Mouse (Mus musculus) ovary, postnatal 10 days (tissue): Measurements from ENCODE around the gene Des.

Source experiments
- DNase-seq: peaks from one replicate; pipeline ENCODE4 v3.0.0; 2022; ENCODE audit warnings: low spot score

Des gene

GRCm38 (mm10) chr1:75347279-75347678, 12.8 kb upstream of the Des start:
- DNase-seq, result no peak

- no peak for DNase-seq
These were observed 10.9 kb upstream of the Des start for GRCm38 (mm10) chr1:75349275-75349674.

- DNase-seq, result no peak
These were observed 2.9 kb upstream of the Des start for GRCm38 (mm10) chr1:75357261-75357660.

- DNase-seq, result no peak
These were observed 2.1 kb upstream of the Des start for GRCm38 (mm10) chr1:75358009-75358408.

- DNase-seq, result no peak
These were observed 783 bp upstream of the Des start for GRCm38 (mm10) chr1:75359346-75359745.

- no peak for DNase-seq
These were observed 994 bp downstream of the Des start for GRCm38 (mm10) chr1:75361123-75361522.

- no peak for DNase-seq
These were observed 1.6 kb downstream of the Des start for GRCm38 (mm10) chr1:75361750-75362149.

GRCm38 (mm10) chr1:75363868-75364267, 3.7 kb downstream of the Des start:
- DNase-seq, result no peak

GRCm38 (mm10) chr1:75365510-75366137, 5.5 kb downstream of the Des start:
- DNase-seq, result no peak

GRCm38 (mm10) chr1:75369360-75369983, 9.3 kb downstream of the Des start:
- DNase-seq, result no peak

GRCm38 (mm10) chr1:75369984-75370660, 10.0 kb downstream of the Des start:
- no peak for DNase-seq

- DNase-seq, result no peak
These were observed 11.4 kb downstream of the Des start for GRCm38 (mm10) chr1:75371317-75372095.

- no peak for DNase-seq
These were observed 12.3 kb downstream of the Des start for GRCm38 (mm10) chr1:75372450-75372849.

GRCm38 (mm10) chr1:75373276-75373675, 13.1 kb downstream of the Des start:
- DNase-seq, result no peak

- DNase-seq, result no peak
These were observed 15.1 kb downstream of the Des start, which contains the start of gene Speg for GRCm38 (mm10) chr1:75374950-75375936. Gene Speg (plus strand): TSS chr1:75375297.

GRCm38 (mm10) chr1:75379196-75379595, 19.1 kb downstream of the Des start:
- DNase-seq, result no peak

GRCm38 (mm10) chr1:75379931-75380330, 19.8 kb downstream of the Des start:
- DNase-seq, result no peak

- DNase-seq, result no peak
These were observed 20.8 kb downstream of the Des start for GRCm38 (mm10) chr1:75380951-75381350.

GRCm38 (mm10) chr1:75381482-75382355, 21.6 kb downstream of the Des start:
- no peak for DNase-seq

GRCm38 (mm10) chr1:75382356-75383071, 22.4 kb downstream of the Des start:
- no peak for DNase-seq
